Mouse (Mus musculus): ENCODE measurements at regions not wholly inside any gene's neighbourhood (a gene's known extent, or its start where the extent isn't known, plus 50 kb on each side); places are given as distances from the start of the nearest gene placed in this dataset.

DNA sequence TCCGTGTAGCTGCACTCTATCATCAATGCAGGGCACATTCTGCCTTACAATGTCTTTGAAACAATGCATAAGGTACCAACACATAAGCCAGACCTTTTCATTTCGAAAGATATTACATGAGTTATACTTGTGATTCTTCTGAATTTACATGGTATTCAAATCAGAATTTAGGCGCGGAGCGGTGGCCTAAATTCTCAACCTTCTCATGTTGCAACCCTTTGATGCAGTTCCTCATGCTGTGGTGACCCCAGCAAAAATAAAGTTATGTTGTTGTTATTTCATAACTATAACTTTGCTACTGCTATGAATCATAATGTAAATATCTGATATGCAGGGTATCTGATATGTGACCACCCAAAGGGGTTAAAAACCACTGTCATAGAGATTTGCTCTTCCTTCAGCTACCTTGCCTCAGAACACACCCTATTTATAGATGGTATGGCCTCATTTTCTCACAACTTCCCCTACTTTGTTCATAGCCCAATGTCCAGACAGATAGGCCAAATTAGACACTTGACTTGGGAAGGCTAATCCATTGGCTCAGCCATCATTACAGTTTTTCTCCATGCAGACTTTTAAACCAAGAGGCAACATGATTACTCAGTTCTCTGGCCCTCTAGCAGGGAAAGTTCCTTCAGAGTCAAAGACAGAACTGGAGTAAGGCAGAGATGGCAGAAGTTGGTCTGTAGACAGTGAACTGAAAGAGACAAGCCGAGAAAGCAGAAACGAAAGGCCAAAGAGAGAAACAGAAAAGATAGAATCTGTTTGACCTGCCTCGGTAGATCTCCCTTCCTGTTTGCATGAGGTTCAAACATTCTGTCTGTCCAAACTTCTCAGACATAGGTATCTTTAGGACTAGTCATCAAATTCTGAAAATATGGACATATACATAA, 102.1 kb upstream of the Ppm1h start:
- Histone ChIP-seq H3K27me3 (replicated peaks) (no peaks in the 10 kb centered on the region), H3K79me2 (replicated peaks; ENCODE audit: control insufficient read depth, extremely low read depth, insufficient read depth, poor library complexity, severe bottlenecking) (no peaks in the 10 kb centered on the region), H3K27ac (ENCODE audit: insufficient read depth, low read depth) (peak overlapping the region; percentile 56; the same call in 1 of the 2 replicates), H3K9me3 (replicated peaks; ENCODE audit: low read length) (peaks cover 9% of the 10 kb centered on the region), H3K4me3 (replicated peaks in 1 of 3; ENCODE audit: low read depth in 2 of 3, low read length in 2 of 3, poor library complexity in 1 of 3) (no peak overlapping the region), H3K9ac (ENCODE audit: insufficient read depth, low read depth) (no peak overlapping the region), H3K4me1 (ENCODE audit: control insufficient read depth in 1 of 2, insufficient read depth in 2 of 2) (peaks cover 4 to 11% of the 10 kb centered on the region in 2 experiments; a peak in 3 of 4 replicates), H3K4me2 (ENCODE audit: insufficient read depth, low read depth, poor library complexity, severe bottlenecking) (no peak overlapping the region), H3K36me3 (replicated peaks in 1 of 2; ENCODE audit: control insufficient read depth in 1 of 2, insufficient read depth in 1 of 2, low read length in 1 of 2) (no peaks in the 10 kb centered on the region)
- DNase-seq (ENCODE audit: extremely low read depth): peak; percentile 17
- dilution Hi-C loops (cut with MboI; ENCODE audit: extremely low pct_ligation_motif_present, extremely low pct_unique_long_range_greater_than_20kb, low sequenced_read_pairs): no loop called here
- TF ChIP-seq UBTF (IDR thresholded peaks at IDR 0.05; ENCODE audit: low read depth, low read length): 0 out of 2 replicates have a peak, but pooled peaks have one; percentile 62
- TF ChIP-seq IRF4 (IDR thresholded peaks at IDR 0.05; ENCODE audit: low read depth, low read length): no peak
- in situ Hi-C loops (cut with MboI; ENCODE audit: low pct_ligation_motif_present, low pct_unique_long_range_greater_than_20kb, low sequenced_read_pairs): no loop called here

- Histone ChIP-seq H3K79me2 (replicated peaks; ENCODE audit: control insufficient read depth, extremely low read depth, insufficient read depth, poor library complexity, severe bottlenecking) (no peaks in the 10 kb centered on the region), H3K9ac (ENCODE audit: insufficient read depth, low read depth) (no peak overlapping the region), H3K4me3 (replicated peaks in 1 of 3; ENCODE audit: low read depth in 2 of 3, low read length in 2 of 3, poor library complexity in 1 of 3) (no peak overlapping the region), H3K27ac (ENCODE audit: insufficient read depth, low read depth) (no peak overlapping the region), H3K27me3 (replicated peaks) (no peaks in the 10 kb centered on the region), H3K4me1 (ENCODE audit: control insufficient read depth in 1 of 2, insufficient read depth in 2 of 2) (peaks cover 4 to 11% of the 10 kb centered on the region in 2 experiments; a peak in 3 of 4 replicates), H3K9me3 (replicated peaks; ENCODE audit: low read length) (peaks cover 11% of the 10 kb centered on the region), H3K36me3 (replicated peaks in 1 of 2; ENCODE audit: control insufficient read depth in 1 of 2, insufficient read depth in 1 of 2, low read length in 1 of 2) (no peaks in the 10 kb centered on the region), H3K4me2 (ENCODE audit: insufficient read depth, low read depth, poor library complexity, severe bottlenecking) (no peak overlapping the region)
- TF ChIP-seq MXI1 (IDR thresholded peaks at IDR 0.05; ENCODE audit: low read depth, low read length) (no peak), UBTF (IDR thresholded peaks at IDR 0.05; ENCODE audit: low read depth, low read length) (no peak), USF2 (conservative IDR thresholded peaks at IDR 0.05; ENCODE audit: low read depth, low read length) (no peak)
- dilution Hi-C loops (cut with MboI; ENCODE audit: extremely low pct_ligation_motif_present, extremely low pct_unique_long_range_greater_than_20kb, low sequenced_read_pairs) (no loop called here), in situ Hi-C loops (cut with MboI; ENCODE audit: low pct_ligation_motif_present, low pct_unique_long_range_greater_than_20kb, low sequenced_read_pairs) (no loop called here)
- no peak for DNase-seq (ENCODE audit: extremely low read depth)
These were observed 100.2 kb upstream of the Ppm1h start for GRCm38 (mm10) chr10:122578209-122579001.

DNA sequence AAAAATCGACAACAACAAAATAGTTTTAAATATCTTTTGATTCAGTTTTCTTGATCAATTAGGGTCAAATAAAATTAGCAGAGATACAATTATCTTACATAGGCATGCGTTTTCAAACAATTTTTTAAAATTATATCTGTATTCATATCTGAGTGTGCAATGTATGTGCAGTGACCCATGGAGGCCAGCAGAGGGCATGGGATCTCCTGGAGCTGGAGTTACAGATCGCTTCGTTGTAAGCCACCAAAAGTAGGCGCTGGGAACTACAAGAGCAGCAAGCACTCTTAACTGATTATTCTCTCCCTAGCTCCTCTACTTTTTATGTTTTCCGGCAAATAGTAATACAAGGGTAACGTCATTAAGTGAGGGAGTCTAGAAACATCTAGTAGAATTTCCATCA, 97.5 kb upstream of the Ppm1h start:
- Histone ChIP-seq H3K4me1 (ENCODE audit: control insufficient read depth in 1 of 2, insufficient read depth in 2 of 2) (peaks cover 3 to 10% of the 10 kb centered on the region in 2 experiments; a peak in 3 of 4 replicates), H3K9ac (ENCODE audit: insufficient read depth, low read depth) (no peak overlapping the region), H3K4me2 (ENCODE audit: insufficient read depth, low read depth, poor library complexity, severe bottlenecking) (no peak overlapping the region), H3K27ac (ENCODE audit: insufficient read depth, low read depth) (no peak overlapping the region), H3K9me3 (replicated peaks; ENCODE audit: low read length) (peaks cover 11% of the 10 kb centered on the region), H3K4me3 (replicated peaks in 1 of 3; ENCODE audit: low read depth in 2 of 3, low read length in 2 of 3, poor library complexity in 1 of 3) (no peak overlapping the region), H3K79me2 (replicated peaks; ENCODE audit: control insufficient read depth, extremely low read depth, insufficient read depth, poor library complexity, severe bottlenecking) (no peaks in the 10 kb centered on the region), H3K27me3 (replicated peaks) (no peaks in the 10 kb centered on the region), H3K36me3 (replicated peaks in 1 of 2; ENCODE audit: control insufficient read depth in 1 of 2, insufficient read depth in 1 of 2, low read length in 1 of 2) (no peaks in the 10 kb centered on the region)
- DNase-seq (ENCODE audit: extremely low read depth): no peak
- peak; percentile 20 for TF ChIP-seq RAD21 (IDR thresholded peaks at IDR 0.05; ENCODE audit: low read depth, low read length)
- peak in 1 of 2 experiments; percentile 45; a peak in 2 of 4 replicates for TF ChIP-seq CTCF (conservative IDR thresholded peaks at IDR 0.05 in 1 of 2, IDR thresholded peaks at IDR 0.05 in 1 of 2; ENCODE audit: low read depth in 2 of 2, low read length in 2 of 2)
- no peak for TF ChIP-seq HCFC1 (IDR thresholded peaks at IDR 0.05; ENCODE audit: low read depth, low read length)
- TF ChIP-seq SMC3 (IDR thresholded peaks at IDR 0.05; ENCODE audit: low read depth, low read length): peak; percentile 23; the same call in 1 of the 2 replicates
- dilution Hi-C loops (cut with MboI; ENCODE audit: extremely low pct_ligation_motif_present, extremely low pct_unique_long_range_greater_than_20kb, low sequenced_read_pairs): no loop called here
- in situ Hi-C loops (cut with MboI; ENCODE audit: low pct_ligation_motif_present, low pct_unique_long_range_greater_than_20kb, low sequenced_read_pairs): no loop called here
